22 mouse cellular contexts compared by ENCODE assay signal in the genomic region with DNA sequence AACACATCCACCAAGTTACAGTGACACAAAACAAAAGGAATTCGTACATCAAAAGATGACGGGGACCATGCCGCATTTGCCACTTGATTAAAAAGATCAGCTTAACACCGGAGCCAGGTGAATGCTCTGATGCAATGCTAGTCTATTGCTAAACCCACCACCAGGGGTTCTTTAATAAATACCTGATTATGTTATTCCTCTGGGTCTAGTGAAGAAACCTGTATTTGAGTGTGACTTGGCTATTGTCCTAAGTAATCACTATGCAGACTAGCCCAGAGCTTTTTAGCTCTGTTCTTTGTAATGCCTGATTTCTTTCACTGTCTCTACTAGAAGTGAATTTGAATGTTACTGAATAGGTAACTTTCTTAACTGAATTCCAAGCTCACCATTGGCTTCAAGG. TPM values are rescaled to one million over a fixed set of nuclear protein-coding genes. Genes with fewer than 3 reads are reported as not detected.
"Had no signal": no experiment of that assay in that cellular context is flagged by ENCODE, and none has a peak within 500 bp of the region (broad histone marks: within the 10 kb centered on the region; RNA-seq: fewer than 3 reads in every experiment).

No protein-coding gene starts in this region.

- H3K27ac ChIP-seq: limb, embryonic 13.5 days; liver, embryonic 13.5 days; macrophage; midbrain, embryonic 12.5 days; stomach, embryonic 15.5 days had no signal

- H3K4me1 ChIP-seq: limb, embryonic 13.5 days; megakaryocyte, embryonic 14.5 days; midbrain, embryonic 12.5 days had no signal

- ATAC-seq: inflammation-experienced regulatory T-cells, adult 6 months; intestine, postnatal 0 days; midbrain, embryonic 16.5 days had no signal

- H3K9ac ChIP-seq: limb, embryonic 13.5 days; liver, embryonic 13.5 days; midbrain, embryonic 12.5 days; stomach, embryonic 15.5 days had no signal

- H3K4me2 ChIP-seq: limb, embryonic 13.5 days; liver, embryonic 13.5 days; midbrain, embryonic 12.5 days; stomach, embryonic 15.5 days had no signal

- H3K4me3 ChIP-seq: limb, embryonic 13.5 days; liver, embryonic 13.5 days; megakaryocyte, embryonic 14.5 days; midbrain, embryonic 12.5 days; stomach, embryonic 15.5 days had no signal

- H3K36me3 ChIP-seq: limb, embryonic 13.5 days; liver, embryonic 13.5 days; midbrain, embryonic 12.5 days; stomach, embryonic 15.5 days had no signal

- H3K9me3 ChIP-seq: limb, embryonic 13.5 days; liver, embryonic 13.5 days; megakaryocyte, embryonic 14.5 days; midbrain, embryonic 12.5 days; stomach, embryonic 15.5 days had no signal

- H3K27me3 ChIP-seq: limb, embryonic 13.5 days; liver, embryonic 13.5 days; midbrain, embryonic 12.5 days; stomach, embryonic 15.5 days had no signal

- DNase-seq: kidney, adult 8-10 months; kidney, postnatal 25 days; layer of hippocampus, adult 9-11 months; layer of hippocampus, postnatal 36 days; left cerebral cortex, postnatal 4 days; liver, embryonic 13.5 days; right cerebral cortex, postnatal 14 days; thymus, postnatal 36 days had no signal

RNA-seq across cellular contexts. Expression of gene Rdh7, which starts 7.6 kb away (rescaled TPM):
- total RNA-seq: layer of hippocampus, adult 18-20 months; layer of hippocampus, postnatal 36 days; left cerebral cortex, adult 8-10 months; left cerebral cortex, postnatal 4 days had no signal
- polyA plus RNA-seq: inflammation-experienced regulatory T-cells, adult 6 months; kidney, embryonic 16.5 days; limb, embryonic 13.5 days; macrophage; midbrain, embryonic 12.5 days; midbrain, embryonic 16.5 days; neural tube, embryonic 14.5 days; thymus, postnatal 0 days had no signal

RNA-seq across cellular contexts. Expression of gene Rdh16f2, which starts 14.8 kb away (rescaled TPM):
- total RNA-seq: layer of hippocampus, adult 18-20 months; layer of hippocampus, postnatal 36 days; left cerebral cortex, adult 8-10 months; left cerebral cortex, postnatal 4 days had no signal
- polyA plus RNA-seq: inflammation-experienced regulatory T-cells, adult 6 months; limb, embryonic 13.5 days; liver, embryonic 13.5 days; macrophage; midbrain, embryonic 12.5 days; midbrain, embryonic 16.5 days; neural tube, embryonic 14.5 days; stomach, embryonic 15.5 days had no signal

RNA-seq across cellular contexts. Expression of gene Sdr9c7, which starts 17.3 kb away (rescaled TPM):
- total RNA-seq: layer of hippocampus, adult 18-20 months; layer of hippocampus, postnatal 36 days; left cerebral cortex, adult 8-10 months; left cerebral cortex, postnatal 4 days had no signal
- polyA plus RNA-seq: inflammation-experienced regulatory T-cells, adult 6 months; kidney, embryonic 16.5 days; limb, embryonic 13.5 days; liver, embryonic 13.5 days; macrophage; midbrain, embryonic 12.5 days; midbrain, embryonic 16.5 days; neural tube, embryonic 14.5 days had no signal

RNA-seq across cellular contexts. Expression of gene Rdh19, which starts 31.3 kb away (rescaled TPM):
- total RNA-seq: layer of hippocampus, adult 18-20 months; layer of hippocampus, postnatal 36 days; left cerebral cortex, adult 8-10 months; left cerebral cortex, postnatal 4 days had no signal
- polyA plus RNA-seq: inflammation-experienced regulatory T-cells, adult 6 months; intestine, postnatal 0 days; limb, embryonic 13.5 days; liver, embryonic 13.5 days; macrophage; midbrain, embryonic 12.5 days; midbrain, embryonic 16.5 days; neural tube, embryonic 14.5 days; spleen, adult 2 months; stomach, embryonic 15.5 days; thymus, postnatal 0 days had no signal
